Mouse (Mus musculus): ENCODE measurements around the gene Tfrc.

Gene Tfrc

GRCm38 (mm10) chr16:32650461-32650860 lies 41.7 kb downstream of the Tfrc start:
- DNase-seq (ENCODE audit: low spot score in 2 of 2), result no peak

DNA sequence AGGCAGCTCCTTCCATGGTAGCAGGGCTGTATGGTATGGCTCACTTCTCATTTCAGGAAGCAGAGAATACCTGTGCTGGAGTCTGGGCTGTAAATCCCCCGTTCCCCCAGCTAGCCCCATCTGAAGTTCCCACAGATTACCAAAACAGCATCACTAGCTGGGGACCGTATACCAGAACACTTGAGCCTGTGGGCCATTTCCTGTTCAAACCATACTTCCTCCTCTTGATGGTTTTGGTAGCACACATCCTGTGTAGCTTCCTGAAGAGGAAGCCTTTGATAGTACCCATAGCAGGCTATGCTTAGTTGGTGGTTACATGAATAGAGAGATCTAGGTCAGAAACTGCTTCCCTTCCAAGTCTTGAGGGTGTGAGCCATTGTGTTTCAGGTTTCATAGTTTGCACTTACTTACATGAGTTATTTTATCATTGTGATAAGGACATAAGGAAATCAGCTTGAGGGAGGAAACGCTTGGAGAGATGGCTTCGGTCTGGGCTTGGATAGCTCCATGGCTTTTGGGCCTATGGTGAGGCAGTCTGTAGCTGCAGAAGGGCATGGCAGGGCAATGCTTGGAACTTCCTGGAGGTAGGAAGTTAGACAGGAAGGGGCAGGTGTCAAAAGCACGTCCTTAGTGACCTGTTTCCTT lies 42.4 kb downstream of the Tfrc start:
- DNase-seq (ENCODE audit: low spot score in 2 of 2), result no peak

DNA sequence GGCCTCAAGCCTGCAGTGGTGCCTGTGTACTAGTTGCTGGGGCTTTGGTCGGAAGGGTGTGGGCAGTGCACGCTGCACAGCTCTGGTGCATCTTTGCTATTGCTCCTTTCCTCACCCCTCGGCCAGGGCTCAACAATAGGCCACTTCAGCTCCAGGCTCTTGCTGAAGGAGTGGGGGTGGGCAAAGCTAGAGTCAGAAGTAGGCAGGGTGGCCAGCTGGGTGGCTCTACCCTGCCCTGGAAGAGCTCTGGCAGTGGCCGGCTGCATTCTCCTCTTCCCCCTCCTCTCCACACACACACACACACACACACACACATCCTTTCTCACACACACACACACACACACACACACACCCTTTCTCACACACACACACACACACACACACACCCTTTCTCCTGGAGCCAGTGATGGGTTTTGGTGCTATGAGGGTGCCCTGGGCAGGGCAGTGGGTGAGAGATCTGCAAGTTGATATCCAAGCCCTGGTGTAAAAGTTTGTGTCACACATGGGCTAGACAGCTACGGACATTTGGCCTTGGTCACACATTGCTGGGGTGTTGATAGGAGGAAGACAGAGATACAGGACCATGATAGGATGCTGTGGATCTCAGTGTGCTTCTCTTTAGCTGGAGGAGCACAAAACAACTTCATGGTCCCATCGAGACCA lies 45.5 kb downstream of the Tfrc start:
- no peak for DNase-seq (ENCODE audit: low spot score in 2 of 2)

DNA sequence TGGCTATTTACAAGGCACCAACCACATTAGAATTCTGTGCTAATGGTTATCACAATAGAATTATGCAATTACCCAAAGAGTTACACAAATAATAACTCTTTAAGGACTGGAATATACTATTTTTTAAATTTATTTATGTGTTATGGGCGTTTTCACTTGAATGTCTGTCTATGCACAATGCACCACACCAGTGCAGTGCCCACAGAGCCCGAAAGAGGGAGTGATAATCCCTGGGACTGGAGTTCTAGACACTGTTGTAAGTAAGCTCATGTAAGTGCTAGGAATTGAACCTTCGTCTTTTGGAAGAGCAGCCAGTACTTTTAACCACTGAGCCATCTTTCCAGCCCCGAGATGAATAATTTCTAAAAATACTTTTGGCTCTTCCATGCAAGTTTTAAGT lies 46.8 kb downstream of the Tfrc start:
- no peak for DNase-seq (ENCODE audit: low spot score in 2 of 2)

DNA sequence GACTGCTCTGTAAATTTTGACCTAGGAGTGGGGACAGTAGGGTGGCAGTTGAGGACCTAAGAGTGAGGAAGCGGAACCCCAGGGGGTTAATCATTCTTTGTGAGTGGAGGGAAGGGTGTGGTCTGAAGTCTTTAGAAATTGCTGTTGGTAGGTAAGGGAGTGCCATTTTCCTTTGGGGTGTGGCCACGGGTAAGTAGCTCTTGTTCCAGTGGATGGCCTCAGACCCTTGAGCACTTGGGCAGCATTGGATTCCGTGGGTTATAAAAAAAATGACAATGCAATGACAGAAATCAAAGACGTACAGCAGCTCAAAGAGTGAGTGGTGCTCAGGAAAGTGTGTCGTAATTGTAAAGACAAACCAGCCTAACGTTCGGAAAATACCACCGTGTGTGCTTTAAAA lies 47.6 kb downstream of the Tfrc start:
- no peak for DNase-seq (ENCODE audit: low spot score in 2 of 2)

GRCm38 (mm10) chr16:32656794-32657193 lies 48.1 kb downstream of the Tfrc start:
- no peak for DNase-seq (ENCODE audit: low spot score in 2 of 2)

DNA sequence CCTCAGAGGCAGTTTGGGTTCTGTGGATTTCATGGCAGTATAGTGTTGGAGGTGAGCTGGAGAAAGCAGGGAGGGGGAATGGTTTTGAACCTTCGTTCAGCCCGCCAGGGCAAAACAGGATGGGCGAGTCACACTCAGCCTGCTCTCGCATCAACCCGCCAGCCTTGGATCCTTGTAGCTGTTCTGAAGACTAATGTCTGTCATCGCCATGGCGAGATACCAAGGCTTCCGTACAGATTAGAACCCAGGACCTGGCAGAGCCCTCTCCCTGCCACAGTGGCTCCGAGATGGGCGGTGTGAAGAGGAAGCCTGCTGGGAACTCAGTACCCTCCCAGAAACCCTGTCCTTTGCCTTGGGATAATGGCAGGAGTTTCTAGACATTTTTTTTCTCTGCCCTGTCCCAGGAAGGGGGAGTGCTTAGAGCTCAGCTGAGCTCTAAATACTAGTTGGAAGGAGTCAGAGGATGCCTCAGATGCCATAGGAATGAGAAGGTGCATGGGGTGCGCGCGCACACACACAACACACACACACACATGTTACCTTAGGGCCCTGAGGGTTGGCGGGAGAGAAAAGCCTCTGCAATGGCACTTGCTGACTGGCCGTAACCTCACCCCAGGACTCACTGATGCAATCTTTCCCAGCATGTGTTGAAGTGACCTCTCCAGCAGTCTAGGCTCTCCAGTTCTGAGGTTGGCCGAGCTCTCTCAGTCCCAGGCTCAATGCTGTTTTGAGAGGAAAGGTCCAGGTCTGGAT lies 49.0 kb downstream of the Tfrc start:
- no peak for DNase-seq (ENCODE audit: low spot score in 2 of 2)

DNA sequence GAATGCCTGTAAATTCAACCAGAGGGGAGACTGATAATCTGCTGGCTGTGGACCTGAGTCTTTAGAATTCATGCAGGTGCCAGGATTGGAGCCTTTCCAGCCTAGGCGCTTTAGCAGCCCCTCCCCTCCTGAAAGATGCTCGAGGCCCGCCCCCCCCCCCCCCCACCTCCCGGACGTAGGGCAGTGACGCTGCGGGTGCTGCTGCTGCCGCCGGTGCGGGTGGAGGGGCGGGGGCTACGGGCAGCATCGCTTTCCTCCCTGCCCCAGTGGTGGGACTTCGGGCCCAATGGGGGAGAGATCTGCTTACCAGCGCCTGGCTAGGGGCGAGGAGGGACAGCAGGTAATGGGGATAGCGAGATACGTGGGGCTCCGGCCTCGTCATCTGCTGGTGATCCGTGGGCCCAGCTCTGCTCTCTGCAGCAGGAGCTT lies 50.0 kb downstream of the Tfrc start:
- no peak for DNase-seq (ENCODE audit: low spot score in 2 of 2)

- DNase-seq (ENCODE audit: low spot score in 2 of 2), result no peak
Observed at GRCm38 (mm10) chr16:32659385-32659784, 50.7 kb downstream of the Tfrc start.

- DNase-seq (ENCODE audit: low spot score in 2 of 2), result no peak
Observed at GRCm38 (mm10) chr16:32660095-32660494, 51.4 kb downstream of the Tfrc start.

- DNase-seq (ENCODE audit: low spot score in 2 of 2), result no peak
Observed at GRCm38 (mm10) chr16:32660557-32661321, 52.0 kb downstream of the Tfrc start.

DNA sequence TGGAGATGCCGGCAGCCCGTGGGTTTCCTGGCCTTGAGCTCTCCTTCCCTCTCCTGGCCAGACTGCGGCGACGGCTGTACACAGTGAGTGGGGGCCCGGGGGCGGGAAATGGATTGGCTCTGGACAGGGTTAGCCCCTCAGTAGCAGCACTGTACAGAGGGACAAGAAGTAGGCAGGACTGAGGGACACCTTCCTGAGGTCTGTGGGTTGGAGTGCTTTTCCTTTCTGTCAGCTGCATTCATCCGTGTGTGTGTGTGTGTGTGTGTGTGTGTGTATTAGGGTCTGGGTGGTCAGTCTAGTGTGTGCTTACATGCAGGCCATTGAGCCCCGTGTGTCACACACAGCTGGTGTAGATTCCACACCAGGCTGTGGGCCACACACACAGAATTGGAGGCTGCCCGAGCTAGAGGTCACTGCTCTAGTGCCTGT lies 52.8 kb downstream of the Tfrc start:
- no peak for DNase-seq (ENCODE audit: low spot score in 2 of 2)

DNA sequence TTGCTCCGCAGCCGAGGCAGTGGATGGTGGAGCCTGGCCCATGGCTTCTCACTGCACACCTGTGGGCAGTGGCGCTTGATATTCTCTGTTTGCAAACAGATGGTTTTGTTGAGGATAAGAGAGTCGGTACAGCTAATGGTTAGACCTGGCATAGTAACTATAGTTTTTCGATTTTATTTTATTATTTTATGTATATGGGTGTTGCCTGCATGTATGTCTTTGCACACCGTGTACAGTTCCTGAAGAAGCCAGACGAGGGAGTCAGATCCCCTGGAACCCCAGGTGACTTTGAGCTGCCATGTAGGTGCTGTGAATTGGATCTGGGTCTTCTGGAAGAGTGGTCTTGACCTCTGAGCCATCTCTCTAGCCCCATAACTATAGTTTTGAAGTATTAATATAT lies 53.7 kb downstream of the Tfrc start:
- DNase-seq (ENCODE audit: low spot score in 2 of 2), result no peak

GRCm38 (mm10) chr16:32663231-32663858 lies 54.6 kb downstream of the Tfrc start:
- no peak for DNase-seq (ENCODE audit: low spot score in 2 of 2)

GRCm38 (mm10) chr16:32664211-32664610 lies 55.5 kb downstream of the Tfrc start:
- no peak for DNase-seq (ENCODE audit: low spot score in 2 of 2)

- no peak for DNase-seq (ENCODE audit: low spot score in 2 of 2)
Observed at GRCm38 (mm10) chr16:32665851-32666665, 57.3 kb downstream of the Tfrc start.

- DNase-seq (ENCODE audit: low spot score in 2 of 2), result no peak
Observed at GRCm38 (mm10) chr16:32666671-32667551, 58.2 kb downstream of the Tfrc start.

- no peak for DNase-seq (ENCODE audit: low spot score in 2 of 2)
Observed at GRCm38 (mm10) chr16:32667552-32667872, 58.8 kb downstream of the Tfrc start.

DNA sequence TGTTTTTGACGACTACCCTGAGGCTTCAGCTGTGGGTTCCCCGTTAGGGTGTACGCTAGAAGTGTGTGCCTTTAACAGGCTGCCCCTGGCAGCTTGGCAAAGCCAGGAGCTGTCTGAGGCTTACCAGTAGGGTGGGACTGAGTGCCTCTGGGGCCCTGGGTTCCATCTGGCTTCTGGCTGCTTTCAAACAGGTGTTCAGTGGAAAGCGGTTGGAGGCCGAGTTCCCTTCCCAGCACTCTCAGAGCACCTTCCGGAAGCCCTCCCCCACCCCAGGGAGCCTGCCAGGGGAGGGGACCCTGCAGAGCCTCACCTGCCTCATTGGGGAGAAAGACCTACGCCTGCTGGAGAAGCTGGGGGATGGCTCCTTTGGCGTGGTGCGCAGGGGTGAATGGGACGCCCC lies 59.3 kb downstream of the Tfrc start:
- no peak for DNase-seq (ENCODE audit: low spot score in 2 of 2)

DNA sequence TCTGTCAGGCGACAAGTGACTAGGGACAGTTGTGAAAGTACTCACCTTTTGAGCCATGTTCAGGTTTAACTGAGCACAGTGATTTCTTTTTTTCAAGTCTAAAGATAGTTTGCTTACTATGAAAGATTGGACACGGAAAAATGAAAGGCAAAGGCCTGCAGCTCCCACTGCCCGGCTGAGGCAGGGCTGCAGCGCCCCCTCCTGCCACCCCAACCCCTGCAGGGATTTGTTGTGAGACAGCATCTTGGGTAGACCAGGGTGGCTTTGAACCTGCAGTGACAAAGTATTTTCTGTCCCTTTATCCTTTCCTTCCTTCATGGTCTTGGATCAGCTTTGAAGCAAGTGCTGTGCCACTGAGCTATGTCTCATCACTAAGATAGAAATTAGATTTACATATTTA lies 59.8 kb downstream of the Tfrc start:
- peak in 1 of 2 experiments; percentile 52 for DNase-seq (ENCODE audit: low spot score in 2 of 2)

Data from spleen, postnatal 14 days (tissue).